18 mouse cellular contexts compared by ENCODE assay signal in the genomic region with DNA sequence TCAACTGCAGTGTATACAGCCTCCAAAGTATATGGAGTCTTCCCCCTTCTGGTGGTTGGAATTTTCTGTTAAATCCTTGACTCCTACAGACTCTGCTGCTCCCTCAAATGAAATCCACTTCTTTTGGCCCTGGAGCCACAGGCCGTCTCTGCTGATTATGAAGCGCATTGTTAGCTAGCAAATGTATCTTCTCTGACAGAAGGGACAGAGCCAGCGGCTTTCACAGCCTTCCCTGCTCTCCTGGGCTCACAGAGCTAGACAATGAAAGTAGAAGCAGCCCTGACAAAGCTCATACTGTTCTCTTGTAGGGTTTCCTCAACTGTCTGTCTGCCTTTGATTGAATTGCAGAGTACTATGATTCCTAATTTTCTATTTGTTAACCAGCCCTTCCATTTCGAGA. TPM values are rescaled to one million over a fixed set of nuclear protein-coding genes. Genes with fewer than 3 reads are reported as not detected.
DNase-seq lines count a peak whose midpoint lies in the region; ATAC-seq and TF ChIP-seq lines count a peak whose summit lies in the region.
"Had no signal": no experiment of that assay in that cellular context is flagged by ENCODE, and none has a peak within 500 bp of the region (broad histone marks: within the 10 kb centered on the region; RNA-seq: fewer than 3 reads in every experiment).

No protein-coding gene starts in this region.

- peaks cover 21% of the 10 kb centered on the region for H3K4me1 ChIP-seq in forebrain, embryonic 12.5 days
- peaks cover 9% of the 10 kb centered on the region; the same call in 1 of the 2 replicates for H3K4me1 ChIP-seq in forebrain, embryonic 14.5 days (ENCODE audit: control insufficient read depth, insufficient read depth, low read length)
- no peaks in the 10 kb centered on the region; the same call in 1 of the 2 replicates for H3K4me1 ChIP-seq in hindbrain, embryonic 14.5 days (replicated peaks; ENCODE audit: control insufficient read depth, insufficient read depth, low read length)

- no peak overlapping the region for H3K4me2 ChIP-seq in forebrain, embryonic 12.5 days
- no peak overlapping the region for H3K4me2 ChIP-seq in forebrain, embryonic 14.5 days (ENCODE audit: low read length)
- no peak overlapping the region for H3K4me2 ChIP-seq in hindbrain, embryonic 14.5 days (replicated peaks)
- H3K4me2 ChIP-seq: heart, embryonic 13.5 days; neural tube, embryonic 12.5 days had no signal

- no peak for ATAC-seq in forebrain, embryonic 12.5 days (ENCODE audit: low FRiP score)
- ATAC-seq in forebrain, embryonic 14.5 days = no peak
- ATAC-seq in hindbrain, embryonic 14.5 days (ENCODE audit: low FRiP score) = no peak

- H3K9me3 ChIP-seq in forebrain, embryonic 12.5 days = no peaks in the 10 kb centered on the region
- no peaks in the 10 kb centered on the region for H3K9me3 ChIP-seq in forebrain, embryonic 14.5 days (replicated peaks; ENCODE audit: control insufficient read depth, low read length)
- 0 out of 2 replicates have a peak, but pooled peaks cover 3% of the 10 kb centered on the region for H3K9me3 ChIP-seq in hindbrain, embryonic 14.5 days (ENCODE audit: control insufficient read depth, low read length)
- H3K9me3 ChIP-seq: neural tube, embryonic 12.5 days had no signal

- no peak overlapping the region for H3K4me3 ChIP-seq in forebrain, embryonic 12.5 days (replicated peaks)
- H3K4me3 ChIP-seq in forebrain, embryonic 14.5 days (ENCODE audit: low read depth, low read length) = no peak overlapping the region
- no peak overlapping the region for H3K4me3 ChIP-seq in layer of hippocampus, adult 2 months
- H3K4me3 ChIP-seq in hindbrain, embryonic 14.5 days (replicated peaks; ENCODE audit: low read length) = no peak overlapping the region
- H3K4me3 ChIP-seq: heart, embryonic 13.5 days; neural tube, embryonic 12.5 days had no signal

- no peaks in the 10 kb centered on the region for H3K27me3 ChIP-seq in forebrain, embryonic 12.5 days
- H3K27me3 ChIP-seq in forebrain, embryonic 14.5 days (replicated peaks; ENCODE audit: control insufficient read depth, insufficient read depth, low read length) = no peaks in the 10 kb centered on the region
- no peaks in the 10 kb centered on the region for H3K27me3 ChIP-seq in hindbrain, embryonic 14.5 days (ENCODE audit: control insufficient read depth, insufficient read depth, low read length)
- H3K27me3 ChIP-seq: CH12.LX; heart, embryonic 13.5 days; neural tube, embryonic 12.5 days had no signal

- no peak for TF ChIP-seq CTCF in layer of hippocampus, adult 2 months (conservative IDR thresholded peaks at IDR 0.05)

- H3K27ac ChIP-seq in forebrain, embryonic 12.5 days = peak overlapping the region; percentile 61; the same call in 1 of the 2 replicates
- H3K27ac ChIP-seq in forebrain, embryonic 14.5 days (ENCODE audit: low read depth, low read length) = no peak overlapping the region
- H3K27ac ChIP-seq in layer of hippocampus, adult 2 months = peak overlapping the region; percentile 57; the same call in 1 of the 2 replicates
- peak overlapping the region; percentile 29; the same call in 1 of the 2 replicates for H3K27ac ChIP-seq in hindbrain, embryonic 14.5 days
- H3K27ac ChIP-seq: heart, embryonic 13.5 days; neural tube, embryonic 12.5 days had no signal

- no peak for DNase-seq in forebrain, embryonic 14.5 days (ENCODE audit: low spot score)
- no peak for DNase-seq in layer of hippocampus, adult 2 months (ENCODE audit: low spot score in 2 of 2)
- no peak for DNase-seq in layer of hippocampus, postnatal 14 days (ENCODE audit: low spot score in 2 of 2)
- DNase-seq in Muller cell, postnatal 12 days (ENCODE audit: inconsistent ontology term) = peak; percentile 69
- DNase-seq in hindbrain, embryonic 14.5 days (ENCODE audit: low spot score) = no peak
- DNase-seq in urinary bladder, postnatal 4 days (ENCODE audit: low spot score in 2 of 2) = no peak
- no peak for DNase-seq in lung, postnatal 36 days
- DNase-seq: adrenal gland, adult 2 months; cerebellum, adult 18-20 months; heart, postnatal 4 days; kidney, adult 2 months; kidney, postnatal 36 days; lung, adult 18-20 months; right cerebral cortex, postnatal 25 days had no signal

- no peaks in the 10 kb centered on the region for H3K36me3 ChIP-seq in forebrain, embryonic 12.5 days (replicated peaks)
- no peaks in the 10 kb centered on the region for H3K36me3 ChIP-seq in forebrain, embryonic 14.5 days (ENCODE audit: control insufficient read depth, insufficient read depth, low read length)
- H3K36me3 ChIP-seq in hindbrain, embryonic 14.5 days (replicated peaks; ENCODE audit: control insufficient read depth, insufficient read depth) = no peaks in the 10 kb centered on the region
- H3K36me3 ChIP-seq: heart, embryonic 13.5 days; neural tube, embryonic 12.5 days had no signal

- WGBS in forebrain, embryonic 12.5 days = 44% methylated on average over 4 of the region's 4 CpGs
- 30% methylated on average over 4 of the region's 4 CpGs for WGBS in forebrain, embryonic 14.5 days
- WGBS in hindbrain, embryonic 14.5 days = 38% methylated on average over 4 of the region's 4 CpGs

- H3K9ac ChIP-seq in forebrain, embryonic 12.5 days = no peak overlapping the region
- H3K9ac ChIP-seq in forebrain, embryonic 14.5 days (ENCODE audit: low read length) = no peak overlapping the region
- no peak overlapping the region for H3K9ac ChIP-seq in hindbrain, embryonic 14.5 days
- H3K9ac ChIP-seq: heart, embryonic 13.5 days; neural tube, embryonic 12.5 days had no signal

RNA-seq across cellular contexts. Expression of gene Pdss2, which starts 51.1 kb away (rescaled TPM):
- polyA plus RNA-seq in forebrain, embryonic 12.5 days (2016; fragmentation: Nextera tagmentation; extraction: Ambion mirVana) = 17.0 and 17.8 TPM in 2 replicates
- polyA plus RNA-seq in forebrain, embryonic 14.5 days (2014; fragmentation: Nextera tagmentation; extraction: Ambion mirVana) = 13.3 and 13.9 TPM in 2 replicates
- total RNA-seq in layer of hippocampus, adult 2 months (2021) = 10 to 100 TPM; 17.6 to 17.8 TPM
- 10 to 100 TPM; 16.0 to 17.7 TPM for total RNA-seq in layer of hippocampus, postnatal 14 days (2021)
- polyA plus RNA-seq in hindbrain, embryonic 14.5 days (2014; fragmentation: Nextera tagmentation; extraction: Ambion mirVana) = 15.0 and 16.9 TPM in 2 replicates
